Comparison of ENCODE assay signal across 12 mouse cellular contexts in genomic region chr10:83098940-83099339, GRCm38 (mm10).
DNase-seq lines count a peak whose midpoint lies in the region; ATAC-seq and TF ChIP-seq lines count a peak whose summit lies in the region.
"Had no signal": no experiment of that assay in that cellular context is flagged by ENCODE, and none has a peak within 500 bp of the region (broad histone marks: within the 10 kb centered on the region; RNA-seq: fewer than 3 reads in every experiment).

No protein-coding gene starts in this region.

- peaks cover 48% of the 10 kb centered on the region for H3K4me1 ChIP-seq in kidney, embryonic 16.5 days (ENCODE audit: insufficient read depth, low read length)
- H3K4me1 ChIP-seq in lung, adult 2 months (ENCODE audit: control insufficient read depth, insufficient read depth, low read length) = peaks cover 10% of the 10 kb centered on the region
- H3K4me1 ChIP-seq in cerebellum, adult 2 months (ENCODE audit: control insufficient read depth, insufficient read depth, low read length) = no peaks in the 10 kb centered on the region

- no peak overlapping the region for H3K9ac ChIP-seq in kidney, embryonic 16.5 days (replicated peaks; ENCODE audit: low read length)

- ATAC-seq in kidney, embryonic 16.5 days (ENCODE audit: low FRiP score, low TSS enrichment) = no peak
- ATAC-seq in granulocyte monocyte progenitor cell, adult 5-6 weeks (replicated peaks; ENCODE audit: poor library complexity, severe bottlenecking) = peak; percentile 25
- ATAC-seq: forebrain, embryonic 16.5 days had no signal

- no peak overlapping the region for H3K27ac ChIP-seq in kidney, embryonic 16.5 days (ENCODE audit: low read length)
- H3K27ac ChIP-seq in cerebellum, adult 2 months (ENCODE audit: insufficient read depth, low read length) = no peak overlapping the region

- DNase-seq in kidney, adult 8-10 months = peak; percentile 67 to 86
- peak; percentile 79 for DNase-seq in adrenal gland, adult 8-10 months
- DNase-seq in lung, adult 2 months = peak; percentile 25
- no peak for DNase-seq in cerebellum, adult 2 months
- no peak for DNase-seq in layer of hippocampus, adult 8-10 months (ENCODE audit: low spot score in 2 of 2)
- DNase-seq in cerebellum, adult 18-20 months = no peak
- DNase-seq: gastrocnemius, postnatal 36 days; heart, postnatal 14 days; thymus, postnatal 4 days had no signal

- no peaks in the 10 kb centered on the region for H3K36me3 ChIP-seq in kidney, embryonic 16.5 days (ENCODE audit: insufficient read depth, low read length)

- no peaks in the 10 kb centered on the region for H3K27me3 ChIP-seq in kidney, embryonic 16.5 days (ENCODE audit: insufficient read depth, low read length)
- no peaks in the 10 kb centered on the region for H3K27me3 ChIP-seq in cerebellum, adult 2 months (ENCODE audit: control insufficient read depth, insufficient read depth, low read length)

- no peak overlapping the region for H3K4me2 ChIP-seq in kidney, embryonic 16.5 days (replicated peaks; ENCODE audit: low read depth, low read length)

- no peak for TF ChIP-seq CTCF in lung, adult 2 months (IDR thresholded peaks at IDR 0.05; ENCODE audit: insufficient read depth, low read length)
- no peak for TF ChIP-seq CTCF in cerebellum, adult 2 months (IDR thresholded peaks at IDR 0.05; ENCODE audit: borderline replicate concordance, insufficient read depth, low read depth, low read length)

- 63% methylated on average over 10 of the region's 10 CpGs for WGBS in kidney, embryonic 16.5 days
- WGBS in lung, adult 2 months = 60% methylated on average over 10 of the region's 10 CpGs
- WGBS in cerebellum, adult 2 months = 70% methylated on average over 10 of the region's 10 CpGs

- no peaks in the 10 kb centered on the region for H3K9me3 ChIP-seq in kidney, embryonic 16.5 days (ENCODE audit: low read length)

- no peak for TF ChIP-seq POLR2A in lung, adult 2 months (IDR thresholded peaks at IDR 0.05; ENCODE audit: borderline replicate concordance, extremely low read depth, low read depth, low read length)
- TF ChIP-seq POLR2A in cerebellum, adult 2 months (IDR thresholded peaks at IDR 0.05; ENCODE audit: borderline replicate concordance, insufficient read depth, low read length) = no peak

- H3K4me3 ChIP-seq in kidney, embryonic 16.5 days (ENCODE audit: low read length) = no peak overlapping the region
- H3K4me3 ChIP-seq in lung, adult 2 months (replicated peaks; ENCODE audit: extremely low read depth, low read depth, low read length) = no peak overlapping the region
- H3K4me3 ChIP-seq in cerebellum, adult 2 months (replicated peaks; ENCODE audit: insufficient read depth, low read depth, low read length) = no peak overlapping the region

Comparison
In these comparisons a context has a peak if more than half of its experiments do, and no peak if none do; other contexts are left out.
1. DNase-seq: peak in kidney, adult 8-10 months (2 of 2), adrenal gland, adult 8-10 months (single experiment) and lung, adult 2 months (single experiment); none in cerebellum, adult 2 months (0 of 2), layer of hippocampus, adult 8-10 months (0 of 2) and cerebellum, adult 18-20 months (0 of 2).